Mouse (Mus musculus): Measurements from ENCODE around the gene Zmynd15.
A peak's percentile ranks its signal among the peaks of the same experiment; 100 is the strongest.
"Not testable (repeated sequence)": the region's sequence is repeated elsewhere in the genome, so short reads cannot be mapped to it uniquely, and the experiment has no call there.

The Zmynd15 gene

DNA sequence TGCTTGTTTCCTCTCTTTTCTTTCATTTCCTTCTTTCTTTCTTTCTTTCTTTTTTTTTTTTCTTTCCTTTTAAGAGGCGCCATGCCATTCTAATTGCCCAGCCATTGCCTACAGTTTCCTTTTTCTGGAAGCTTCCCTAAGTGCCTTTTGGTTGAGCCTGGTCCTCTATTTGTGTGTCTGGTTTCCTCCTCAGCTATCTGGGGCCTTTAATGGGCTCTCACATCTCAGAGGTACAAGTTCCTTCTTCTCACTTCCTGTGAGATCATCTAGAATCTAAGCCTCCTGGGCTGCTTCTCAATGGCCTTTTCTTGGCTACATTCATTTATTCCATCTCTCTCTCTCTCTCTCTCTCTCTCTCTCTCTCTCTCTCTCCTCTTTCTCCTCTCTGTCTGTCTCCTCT is 11.9 kb upstream of the Zmynd15 start:
- no peak for DNase-seq (ENCODE audit: low spot score)

DNA sequence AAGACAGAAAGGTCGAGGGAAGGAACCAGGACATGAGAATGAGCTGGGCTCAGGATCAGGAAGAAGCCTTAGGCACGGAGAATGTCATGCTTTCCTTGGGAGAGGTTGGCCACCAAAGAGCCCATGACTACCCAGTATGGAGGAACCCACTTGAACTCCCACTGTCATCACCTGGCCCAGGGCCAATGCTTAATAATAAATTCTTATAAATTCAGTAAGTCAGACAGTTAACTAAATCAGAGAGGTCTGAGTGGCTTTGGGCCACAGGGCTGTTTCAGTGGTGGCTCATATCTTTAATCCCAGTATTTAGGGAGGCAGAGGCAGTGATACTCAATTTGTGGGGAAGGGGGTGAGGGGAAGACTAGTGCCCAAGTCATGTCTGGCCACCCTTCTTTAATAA is 8.3 kb upstream of the Zmynd15 start:
- DNase-seq (ENCODE audit: low spot score) = no peak

- DNase-seq (ENCODE audit: low spot score) = peak; percentile 96
Observed at GRCm38 (mm10) chr11:70451797-70452498, 7.3 kb upstream of the Zmynd15 start, which contains the start of gene Med11. Gene Med11 (plus strand): TSS chr11:70451919.

- DNase-seq (ENCODE audit: low spot score) = no peak
Observed at GRCm38 (mm10) chr11:70453261-70454044, 5.8 kb upstream of the Zmynd15 start.

GRCm38 (mm10) chr11:70459601-70460101 is 418 bp downstream of the Zmynd15 start, which contains the start of gene Cxcl16:
Gene Cxcl16 (minus strand): TSS chr11:70459984.
- no peak for DNase-seq (ENCODE audit: low spot score)

- no peak for DNase-seq (ENCODE audit: low spot score)
Observed at GRCm38 (mm10) chr11:70463970-70464369, 4.7 kb downstream of the Zmynd15 start.

- no peak for DNase-seq (ENCODE audit: low spot score)
Observed at GRCm38 (mm10) chr11:70465211-70465610, 6.0 kb downstream of the Zmynd15 start.

DNA sequence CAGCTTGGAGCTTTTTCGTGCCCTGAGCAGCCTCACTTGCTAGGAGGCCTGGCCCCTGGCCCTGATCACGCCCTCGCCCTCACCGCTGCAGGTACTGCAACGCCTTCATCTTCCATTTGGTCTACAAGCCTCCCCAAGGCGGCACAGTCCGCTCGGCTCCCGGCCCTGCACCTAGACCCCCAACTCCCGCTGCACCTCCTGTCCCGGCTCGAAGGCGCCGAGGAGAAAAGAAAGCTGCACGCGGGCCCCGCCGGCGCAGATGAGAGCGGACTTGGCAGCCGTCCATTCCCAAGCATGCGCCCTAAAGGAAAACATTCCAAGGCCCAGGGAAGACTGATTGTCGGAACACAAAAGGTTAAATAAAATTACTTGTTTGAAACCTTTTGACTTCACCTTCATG is 6.6 kb downstream of the Zmynd15 start:
- no peak for DNase-seq (ENCODE audit: low spot score)

DNA sequence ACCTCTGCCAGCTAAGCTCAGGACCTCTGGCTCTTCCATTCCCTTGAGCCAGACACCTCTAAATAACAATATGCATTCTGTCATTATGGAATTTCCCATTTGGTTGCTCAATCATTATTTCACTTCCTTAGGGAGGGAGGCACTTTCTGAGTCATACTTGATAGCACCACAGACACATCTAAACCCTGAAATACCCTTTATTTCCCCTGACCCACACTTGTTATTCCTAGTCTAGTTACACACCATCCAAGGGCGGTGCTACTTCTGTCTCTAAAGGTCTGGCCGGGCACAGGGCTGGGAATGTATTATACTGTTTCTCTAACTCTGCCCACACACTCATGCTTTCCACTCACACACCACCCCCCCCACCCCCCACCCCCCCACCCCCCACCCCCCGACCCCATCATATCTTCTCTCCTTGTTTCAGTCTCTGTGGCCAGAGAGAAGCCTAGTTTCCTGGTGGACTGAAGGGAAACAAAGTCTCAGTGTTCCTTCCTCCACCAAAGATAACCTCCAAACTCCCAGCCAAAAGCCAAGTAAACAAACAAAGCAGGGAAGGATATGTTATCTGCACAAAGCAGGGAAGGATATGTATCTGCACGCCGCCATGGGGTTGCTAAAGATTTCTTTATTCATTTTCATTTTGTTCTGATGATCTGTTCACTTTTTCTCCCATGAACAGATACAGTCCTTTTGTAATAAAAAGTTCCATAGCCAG is 8.8 kb downstream of the Zmynd15 start:
- no peak for DNase-seq (ENCODE audit: low spot score)

DNA sequence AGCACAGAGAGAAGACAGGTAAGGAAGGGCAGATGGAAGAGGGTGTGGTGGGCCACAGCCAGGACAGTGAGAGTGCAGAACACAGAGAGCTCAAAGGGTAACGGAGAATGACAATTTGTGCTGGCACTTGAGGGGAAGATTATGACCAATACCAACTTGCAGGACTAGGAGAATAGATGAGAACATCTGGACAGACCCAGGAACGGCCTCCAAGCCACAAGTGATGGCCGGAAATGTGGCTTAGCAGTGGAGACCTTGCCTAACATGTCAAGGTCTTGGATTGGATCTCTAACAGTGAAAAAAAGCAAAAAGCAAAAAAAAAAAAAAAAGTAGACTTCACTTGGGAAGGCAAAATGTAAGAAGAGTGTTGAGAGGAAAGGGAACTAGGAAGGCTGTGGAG is 10.5 kb downstream of the Zmynd15 start:
- DNase-seq (ENCODE audit: low spot score) = no peak

DNA sequence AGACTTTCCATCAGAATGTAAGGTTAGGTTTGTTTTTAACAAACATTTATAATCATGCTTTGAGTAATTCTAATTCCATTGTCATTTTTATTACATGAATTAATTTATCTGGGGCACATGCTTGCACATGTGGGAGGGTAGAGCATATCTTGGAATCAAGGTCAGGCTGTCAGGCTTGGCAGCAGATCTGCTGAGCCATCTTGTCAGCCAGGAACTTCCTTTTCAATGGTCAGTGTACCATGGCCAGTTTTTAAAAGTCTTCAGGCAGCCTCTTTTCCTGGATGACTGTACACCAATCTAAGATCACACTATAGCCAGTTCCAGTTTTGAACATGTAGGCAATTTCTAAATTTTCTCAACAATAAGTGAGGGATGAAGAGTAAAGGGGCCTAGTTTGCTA is 13.5 kb downstream of the Zmynd15 start:
- DNase-seq (ENCODE audit: low spot score) = no peak

DNA sequence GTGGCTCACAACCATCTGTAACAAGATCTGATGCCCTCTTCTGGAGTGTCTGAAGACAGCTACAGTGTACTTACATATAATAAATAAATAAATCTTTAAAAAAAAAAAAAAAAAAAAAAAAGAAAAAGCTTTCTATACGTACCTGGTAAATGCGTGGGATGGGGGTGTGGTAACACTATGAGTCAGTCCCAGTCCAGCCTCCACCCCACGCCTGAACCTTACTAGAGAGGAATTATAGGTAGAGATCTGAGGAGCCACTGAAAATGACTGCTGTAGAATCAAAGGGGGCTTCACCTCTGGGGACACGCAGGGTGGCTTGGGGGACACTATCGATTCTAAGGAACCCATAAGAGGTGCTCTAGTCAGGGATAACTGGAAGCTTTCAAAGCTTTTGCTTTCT is 14.1 kb downstream of the Zmynd15 start:
- not testable (repeated sequence) for DNase-seq (ENCODE audit: low spot score)

- no peak for DNase-seq (ENCODE audit: low spot score)
Observed at GRCm38 (mm10) chr11:70474872-70475534, 15.8 kb downstream of the Zmynd15 start.

DNA sequence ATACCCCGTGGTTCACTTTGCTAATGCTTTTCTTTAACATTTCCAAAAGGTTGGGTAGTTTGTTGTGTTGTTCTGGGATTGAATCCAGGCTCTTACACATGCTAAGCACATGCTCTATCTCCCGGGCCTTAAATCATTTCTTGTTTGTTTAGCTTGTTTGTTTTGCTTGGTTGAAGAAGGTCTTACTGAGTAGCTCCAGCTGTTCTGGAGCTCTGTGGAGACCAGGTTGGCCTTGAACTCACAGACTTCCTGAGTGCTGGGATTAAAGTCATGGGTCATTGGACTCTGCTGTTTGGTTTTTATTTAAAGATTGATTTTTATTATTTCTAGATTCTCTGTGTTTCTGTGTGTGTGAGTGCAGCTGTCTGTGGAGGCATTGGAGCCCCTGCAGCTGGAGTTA is 26.3 kb downstream of the Zmynd15 start:
- no peak for DNase-seq (ENCODE audit: low spot score)

GRCm38 (mm10) chr11:70487816-70488215 is 28.6 kb downstream of the Zmynd15 start:
- no peak for DNase-seq (ENCODE audit: low spot score)

DNA sequence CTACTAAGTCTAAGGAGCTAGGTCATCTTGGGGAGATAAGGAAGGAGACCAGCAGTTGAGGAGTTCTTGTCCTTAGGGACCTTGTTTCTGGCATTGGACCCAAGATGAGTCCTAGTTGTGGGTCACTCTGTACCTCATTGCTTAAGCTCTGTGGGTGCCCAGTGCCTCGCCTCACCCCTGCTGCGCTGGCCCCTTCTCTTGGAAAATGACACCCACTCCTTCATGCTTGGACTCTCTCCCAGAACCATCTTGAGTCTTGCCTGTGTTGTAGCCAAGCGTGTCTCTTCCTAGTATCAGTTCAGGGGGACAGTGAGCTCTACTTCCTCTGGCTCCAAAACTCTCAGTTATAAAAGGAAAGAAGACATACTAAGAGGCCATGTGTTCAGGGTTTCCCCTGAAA is 29.9 kb downstream of the Zmynd15 start:
- DNase-seq (ENCODE audit: low spot score) = no peak

GRCm38 (mm10) chr11:70489684-70490083 is 30.5 kb downstream of the Zmynd15 start:
- no peak for DNase-seq (ENCODE audit: low spot score)

DNA sequence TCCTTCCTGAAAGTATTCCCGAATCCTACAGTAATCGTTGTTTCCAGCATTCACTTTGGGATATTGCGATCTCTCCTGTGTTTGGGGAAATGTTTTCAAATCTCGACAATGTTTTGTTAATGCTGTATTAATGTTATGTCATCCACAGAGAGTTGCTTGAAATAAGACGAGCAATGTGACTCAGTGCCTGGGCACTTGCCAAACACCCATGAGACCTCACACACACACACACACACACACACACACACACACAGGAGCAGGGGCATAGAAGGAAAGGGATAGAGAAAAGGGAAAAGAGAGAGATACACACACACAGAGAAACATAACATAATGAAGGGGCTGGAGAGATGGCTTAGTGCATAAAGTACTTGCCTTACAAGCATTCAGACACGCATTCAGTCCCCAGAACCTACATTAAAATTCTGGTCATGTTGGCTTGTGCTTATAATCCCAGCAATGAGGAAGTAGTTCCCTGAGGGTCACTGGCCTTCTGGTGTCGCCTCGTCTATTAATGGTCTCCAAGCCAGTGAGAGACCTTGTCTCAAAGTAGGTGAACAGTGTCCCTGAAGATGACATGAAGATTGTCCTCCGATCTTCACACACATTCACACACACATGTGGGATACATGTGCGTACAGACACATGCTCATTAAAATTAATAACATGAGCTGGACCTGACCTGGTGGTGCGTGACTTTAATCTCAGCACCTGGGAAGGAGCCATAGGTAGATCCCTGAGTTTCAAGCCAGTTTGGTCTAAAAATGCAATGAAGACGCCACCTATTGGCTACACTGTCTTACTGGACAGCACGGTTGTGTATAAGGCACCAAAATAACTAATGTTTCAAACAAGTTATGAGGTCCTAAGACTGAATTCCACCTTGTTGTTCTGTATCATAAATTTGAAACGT is 40.6 kb downstream of the Zmynd15 start:
- peak; percentile 46 for DNase-seq (ENCODE audit: low spot score)

DNA sequence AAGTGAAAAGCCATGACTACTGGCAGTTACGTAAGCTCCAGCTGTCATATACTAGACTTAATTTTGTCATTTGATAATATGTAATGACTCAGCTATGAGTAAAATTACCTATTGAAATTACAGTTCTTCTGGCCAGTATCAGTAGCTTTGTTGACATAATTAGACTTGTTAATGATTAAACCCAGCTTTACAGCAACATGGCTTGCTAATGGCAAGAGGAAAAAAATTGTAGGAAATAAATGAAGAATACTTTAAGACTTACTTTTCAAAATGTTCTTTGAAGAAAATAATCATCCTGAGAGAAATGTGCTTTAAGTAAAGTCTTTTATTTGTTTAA is 41.2 kb downstream of the Zmynd15 start:
- DNase-seq (ENCODE audit: low spot score) = no peak

DNA sequence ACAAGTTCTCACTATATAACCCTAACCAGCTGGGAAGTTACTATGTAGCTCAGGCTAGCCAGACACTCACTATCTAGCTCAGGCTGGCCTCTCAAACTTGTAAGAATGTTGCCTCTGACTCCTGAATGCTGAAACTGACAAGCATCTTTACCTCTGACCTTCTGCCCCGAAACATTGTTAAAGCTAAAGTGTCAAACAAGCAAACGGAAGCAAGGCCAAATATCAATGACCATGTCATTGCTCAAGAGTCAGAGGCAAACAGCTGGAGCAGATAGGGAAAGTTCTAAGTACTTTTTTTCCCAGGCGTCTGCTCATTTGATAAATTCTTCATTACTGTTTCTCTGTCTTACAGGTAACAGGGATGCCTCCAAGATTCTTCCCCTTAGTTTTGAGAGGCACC is 42.8 kb downstream of the Zmynd15 start:
- no peak for DNase-seq (ENCODE audit: low spot score)

- no peak for DNase-seq (ENCODE audit: low spot score)
Observed at GRCm38 (mm10) chr11:70504970-70505369, 45.7 kb downstream of the Zmynd15 start, which contains the start of gene Tm4sf5. Gene Tm4sf5 (plus strand): TSS chr11:70505244.

Data from retina, embryonic 14.5 days (tissue).